Mouse (Mus musculus) right cerebral cortex, postnatal 14 days (tissue): Measurements from ENCODE around the gene Atp5s.

ENCODE experiments used
- DNase-seq: peaks from one replicate; pipeline ENCODE4 v3.0.0; 2022

Atp5s gene

GRCm38 (mm10) chr12:69781935-69782650 lies 57.3 kb downstream of the Atp5s start:
- DNase-seq, result no peak

GRCm38 (mm10) chr12:69783247-69784025 lies 58.7 kb downstream of the Atp5s start:
- DNase-seq, result no peak

GRCm38 (mm10) chr12:69785471-69785870 lies 60.7 kb downstream of the Atp5s start:
- no peak for DNase-seq

- DNase-seq, result no peak
Measured at GRCm38 (mm10) chr12:69788380-69788779, 63.6 kb downstream of the Atp5s start.

GRCm38 (mm10) chr12:69789766-69790529 lies 65.2 kb downstream of the Atp5s start:
- DNase-seq, result peak; percentile 8

- DNase-seq, result peak; percentile 72
Measured at GRCm38 (mm10) chr12:69790530-69791505, 66.1 kb downstream of the Atp5s start, which contains the start of gene Cdkl1. Cdkl1 (minus strand) TSS chr12:69791267.
